Mouse (Mus musculus) CH12.LX (cell line): ENCODE measurements around the gene Smg6.

Experiments used
- BHLHE40 ChIP-seq: IDR thresholded peaks from 2 replicates; pipeline ENCODE4 v1.6.1; 2011; ENCODE audit warnings: mild to moderate bottlenecking, low read depth, low read length, improper control_type of control experiment
- CHD1 ChIP-seq: IDR thresholded peaks from 2 replicates; pipeline ENCODE4 v1.6.1; 2012; ENCODE audit warnings: low read depth, low read length, improper control_type of control experiment, inconsistent platforms
- GABPA ChIP-seq: IDR thresholded peaks from 2 replicates; pipeline ENCODE4 v1.6.1; 2012; ENCODE audit warnings: low read depth, low read length, improper control_type of control experiment, inconsistent platforms; ENCODE audit not compliant: insufficient replicate concordance
- MAX ChIP-seq: IDR thresholded peaks from 2 replicates; pipeline ENCODE4 v1.6.1; 2011; ENCODE audit warnings: low read length, improper control_type of control experiment
- POLR2A ChIP-seq: IDR thresholded peaks from 2 replicates; pipeline ENCODE4 v1.6.1; 2011; ENCODE audit warnings: low read depth, mild to moderate bottlenecking, improper control_type of control experiment, low read length
- USF2 ChIP-seq: conservative IDR thresholded peaks from 2 replicates; pipeline ENCODE4 v1.6.1; 2011; ENCODE audit warnings: low read depth, low read length, improper control_type of control experiment

DNA sequence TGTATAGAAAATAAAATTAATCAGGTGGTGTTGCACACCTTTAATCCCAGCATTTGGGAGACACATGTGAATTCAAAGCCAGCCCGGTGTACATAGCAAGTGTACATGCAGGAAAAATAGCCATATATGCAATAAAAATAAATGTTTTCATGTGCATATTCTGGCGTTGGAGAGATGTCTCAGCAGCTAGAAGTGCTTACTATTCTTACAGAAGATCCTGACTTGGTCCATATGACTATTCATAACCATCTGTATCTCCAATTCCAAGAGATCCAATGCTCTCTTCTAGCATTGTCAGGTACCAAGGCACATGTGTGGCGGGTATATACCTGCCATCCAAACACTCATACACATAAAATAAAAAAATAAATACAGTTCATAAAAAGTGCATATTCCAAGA lies 200.8 kb downstream of the Smg6 start:
- TF ChIP-seq BHLHE40 (no peak), CHD1 (no peak), POLR2A (no peak), USF2 (no peak), GABPA (no peak), MAX (no peak)
